Mouse (Mus musculus): ENCODE results near the gene Exph5.

- TF ChIP-seq CTCF (IDR thresholded peaks at IDR 0.05; ENCODE audit: borderline replicate concordance, insufficient read depth, low read depth, low read length) (no peak), POLR2A (IDR thresholded peaks at IDR 0.05; ENCODE audit: borderline replicate concordance, insufficient read depth, low read length) (no peak)
Observed at GRCm38 (mm10) chr9:53390136-53390535, 88.7 kb downstream of the Exph5 start.

Measured in cerebellum, adult 2 months (tissue).